ENCODE assay signal across 7 mouse cellular contexts in the genomic region with DNA sequence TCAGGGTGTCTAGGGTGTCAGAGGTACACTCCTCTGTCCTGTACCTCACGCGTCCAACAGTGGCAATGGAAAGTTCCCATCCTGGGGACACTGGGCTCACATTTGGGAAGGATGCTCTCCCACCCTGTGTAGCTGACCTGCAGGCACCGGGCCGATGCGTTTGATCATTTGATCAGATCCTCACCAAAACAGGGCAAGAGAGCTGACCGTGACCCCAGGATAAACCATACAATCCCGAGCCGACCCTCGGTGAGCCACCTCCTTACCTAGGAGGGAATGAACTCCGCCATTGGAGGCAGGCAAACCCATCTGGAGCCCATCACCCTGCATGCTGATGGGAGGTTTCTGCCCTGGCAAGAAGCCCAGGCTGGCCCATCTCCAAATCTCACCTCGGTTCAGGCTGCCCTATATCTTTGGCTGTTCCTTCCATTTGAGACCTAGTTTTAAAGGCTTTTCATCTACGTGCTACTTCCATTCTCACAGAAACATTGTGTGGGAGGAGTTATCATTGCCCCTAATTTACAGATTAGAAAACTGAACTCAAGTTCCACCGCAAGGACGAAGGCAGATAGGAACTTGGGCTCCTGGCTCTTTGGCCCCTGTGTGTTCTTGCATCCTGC. TPM values are rescaled to one million over a fixed set of nuclear protein-coding genes. Genes with fewer than 3 reads are reported as not detected.
DNase-seq lines count a peak whose midpoint lies in the region; ATAC-seq and TF ChIP-seq lines count a peak whose summit lies in the region.

No protein-coding gene starts in this region.

- peaks cover 30% of the 10 kb centered on the region for H3K4me1 ChIP-seq in liver, embryonic 12.5 days
- H3K4me1 ChIP-seq in bone marrow macrophage, adult 2 months (ENCODE audit: control insufficient read depth, insufficient read depth, low read length): peaks cover 55% of the 10 kb centered on the region
- H3K4me1 ChIP-seq in embryonic facial prominence, embryonic 15.5 days: peaks cover 62% of the 10 kb centered on the region
- H3K4me1 ChIP-seq in limb, embryonic 14.5 days (ENCODE audit: control insufficient read depth, insufficient read depth, low read length): peaks cover 29% of the 10 kb centered on the region

- TF ChIP-seq CTCF in bone marrow macrophage, adult 2 months (IDR thresholded peaks at IDR 0.05; ENCODE audit: low read depth, low read length): no peak

- 82% methylated on average over 14 of the region's 14 CpGs for WGBS in liver, embryonic 12.5 days (ENCODE audit: insufficient replicate concordance)
- 54% methylated on average over 14 of the region's 14 CpGs for WGBS in embryonic facial prominence, embryonic 15.5 days
- WGBS in limb, embryonic 14.5 days: 49% methylated on average over 14 of the region's 14 CpGs

- H3K4me2 ChIP-seq in liver, embryonic 12.5 days: no peak overlapping the region
- no peak overlapping the region for H3K4me2 ChIP-seq in embryonic facial prominence, embryonic 15.5 days (replicated peaks)
- H3K4me2 ChIP-seq in limb, embryonic 14.5 days (replicated peaks; ENCODE audit: low read depth, low read length, severe bottlenecking): peak overlapping the region; percentile 5; the same call in 1 of the 2 replicates

- no peaks in the 10 kb centered on the region for H3K9me3 ChIP-seq in liver, embryonic 12.5 days (replicated peaks)
- no peaks in the 10 kb centered on the region for H3K9me3 ChIP-seq in embryonic facial prominence, embryonic 15.5 days (replicated peaks)
- no peaks in the 10 kb centered on the region for H3K9me3 ChIP-seq in limb, embryonic 14.5 days (ENCODE audit: control insufficient read depth, low read length)

- ATAC-seq in liver, embryonic 12.5 days: no peak
- peak; percentile 3; the same call in 1 of the 2 replicates for ATAC-seq in embryonic facial prominence, embryonic 15.5 days (ENCODE audit: insufficient number of reproducible peaks, low FRiP score, low TSS enrichment, low read depth)
- peak; percentile 75 for ATAC-seq in limb, embryonic 14.5 days (ENCODE audit: low FRiP score, low read depth)

- DNase-seq in liver: peak; percentile 49
- peak; percentile 87 for DNase-seq in limb, embryonic 14.5 days (ENCODE audit: low spot score)
- no peak for DNase-seq in retina, embryonic 14.5 days (ENCODE audit: low spot score)
- no peak for DNase-seq in thymus, postnatal 4 days

- TF ChIP-seq POLR2A in bone marrow macrophage, adult 2 months (IDR thresholded peaks at IDR 0.05; ENCODE audit: borderline replicate concordance, low read depth, low read length): no peak
- no peak for TF ChIP-seq POLR2A in limb, embryonic 14.5 days (IDR thresholded peaks at IDR 0.05; ENCODE audit: borderline replicate concordance, extremely low read depth, insufficient read depth, insufficient read length)

- H3K27ac ChIP-seq in liver, embryonic 12.5 days: no peak overlapping the region
- 0 out of 2 replicates have a peak overlapping the region, but pooled peaks have one; percentile 30 for H3K27ac ChIP-seq in bone marrow macrophage, adult 2 months (ENCODE audit: insufficient read depth, low read depth, low read length)
- no peak overlapping the region for H3K27ac ChIP-seq in embryonic facial prominence, embryonic 15.5 days (replicated peaks)
- no peak overlapping the region for H3K27ac ChIP-seq in limb, embryonic 14.5 days (replicated peaks; ENCODE audit: low read depth, low read length)

- H3K36me3 ChIP-seq in liver, embryonic 12.5 days: no peaks in the 10 kb centered on the region
- no peaks in the 10 kb centered on the region for H3K36me3 ChIP-seq in embryonic facial prominence, embryonic 15.5 days
- no peaks in the 10 kb centered on the region for H3K36me3 ChIP-seq in limb, embryonic 14.5 days (ENCODE audit: control insufficient read depth, insufficient read depth, low read length)

- H3K9ac ChIP-seq in liver, embryonic 12.5 days: no peak overlapping the region
- H3K9ac ChIP-seq in embryonic facial prominence, embryonic 15.5 days: no peak overlapping the region
- H3K9ac ChIP-seq in limb, embryonic 14.5 days (ENCODE audit: low read depth, low read length, severe bottlenecking): no peak overlapping the region

- H3K4me3 ChIP-seq in liver, embryonic 12.5 days: no peak overlapping the region
- no peak overlapping the region for H3K4me3 ChIP-seq in bone marrow macrophage, adult 2 months (ENCODE audit: insufficient read depth, low read length)
- H3K4me3 ChIP-seq in embryonic facial prominence, embryonic 15.5 days (replicated peaks): no peak overlapping the region
- H3K4me3 ChIP-seq in limb, embryonic 14.5 days (replicated peaks; ENCODE audit: low read length): no peak overlapping the region

- H3K27me3 ChIP-seq in liver, embryonic 12.5 days (replicated peaks): peaks cover 43% of the 10 kb centered on the region
- H3K27me3 ChIP-seq in embryonic facial prominence, embryonic 15.5 days: peaks cover 10% of the 10 kb centered on the region; the same call in 1 of the 2 replicates
- 0 out of 2 replicates have a peak, but pooled peaks cover 11% of the 10 kb centered on the region for H3K27me3 ChIP-seq in limb, embryonic 14.5 days (ENCODE audit: control insufficient read depth, insufficient read depth, low read length)

RNA-seq across cellular contexts. Expression of gene Nfam1, which starts 3.9 kb away (rescaled TPM):
- polyA plus RNA-seq in liver, embryonic 12.5 days (2016; fragmentation: Nextera tagmentation; extraction: Ambion mirVana): 6.2 and 6.4 TPM in 2 replicates
- 242 and 254 TPM in 2 replicates for polyA plus RNA-seq in bone marrow macrophage, adult 2 months (2012; ENCODE audit: insufficient read depth, insufficient read length, missing spikeins)
- polyA plus RNA-seq in embryonic facial prominence, embryonic 15.5 days (2015; fragmentation: Nextera tagmentation; extraction: Ambion mirVana): 5.2 and 6.1 TPM in 2 replicates
- polyA plus RNA-seq in limb, embryonic 14.5 days (2012; rRNA removed): 4.0 and 4.5 TPM in 2 replicates
- 3.5 and 4.3 TPM in 2 replicates for polyA plus RNA-seq in limb, embryonic 14.5 days (2014; fragmentation: Nextera tagmentation; extraction: Ambion mirVana)

RNA-seq across cellular contexts. Expression of gene Tcf20, which starts 49.3 kb away (rescaled TPM):
- polyA plus RNA-seq in liver, embryonic 12.5 days (2016; fragmentation: Nextera tagmentation; extraction: Ambion mirVana): 3.9 and 4.0 TPM in 2 replicates
- 20.1 and 21.4 TPM in 2 replicates for polyA plus RNA-seq in bone marrow macrophage, adult 2 months (2012; ENCODE audit: insufficient read depth, insufficient read length, missing spikeins)
- polyA plus RNA-seq in embryonic facial prominence, embryonic 15.5 days (2015; fragmentation: Nextera tagmentation; extraction: Ambion mirVana): 10.5 and 11.1 TPM in 2 replicates
- 28.9 and 29.2 TPM in 2 replicates for polyA plus RNA-seq in limb, embryonic 14.5 days (2012; rRNA removed)
- 14.6 and 16.3 TPM in 2 replicates for polyA plus RNA-seq in limb, embryonic 14.5 days (2014; fragmentation: Nextera tagmentation; extraction: Ambion mirVana)

RNA-seq across cellular contexts. Expression of gene Serhl, which starts 52.3 kb away (rescaled TPM):
- polyA plus RNA-seq in liver, embryonic 12.5 days (2016; fragmentation: Nextera tagmentation; extraction: Ambion mirVana): 24.5 and 28.0 TPM in 2 replicates
- 36.2 and 40.8 TPM in 2 replicates for polyA plus RNA-seq in bone marrow macrophage, adult 2 months (2012; ENCODE audit: insufficient read depth, insufficient read length, missing spikeins)
- polyA plus RNA-seq in embryonic facial prominence, embryonic 15.5 days (2015; fragmentation: Nextera tagmentation; extraction: Ambion mirVana): 64.6 and 68.1 TPM in 2 replicates
- polyA plus RNA-seq in limb, embryonic 14.5 days (2012; rRNA removed): 62.7 and 78.5 TPM in 2 replicates
- 68.2 and 75.0 TPM in 2 replicates for polyA plus RNA-seq in limb, embryonic 14.5 days (2014; fragmentation: Nextera tagmentation; extraction: Ambion mirVana)

Comparison
In these comparisons a context has a peak if more than half of its experiments do, and no peak if none do; other contexts are left out.
1. DNase-seq: peak in liver (single experiment) and limb, embryonic 14.5 days (single experiment); none in retina, embryonic 14.5 days (single experiment) and thymus, postnatal 4 days (single experiment).
2. RNA of gene Nfam1, which starts 3.9 kb away (polyA plus RNA-seq): 242 to 254 TPM in bone marrow macrophage, adult 2 months; 6.2 to 6.4 TPM in liver, embryonic 12.5 days, 5.2 to 6.1 TPM in embryonic facial prominence, embryonic 15.5 days and 3.5 to 4.5 TPM in limb, embryonic 14.5 days; every median in the first group is over 10 times any median in the second.